Mouse (Mus musculus) adrenal gland, adult 10 weeks (tissue): Measurements from ENCODE around the gene Bcl2l14. TPM values are rescaled to one million over a fixed set of nuclear protein-coding genes. Genes with fewer than 3 reads are reported as not detected.

Source experiments
- polyA plus RNA-seq: library from polyadenylated mRNA; stranded (reverse); fragments of 350-450 nt; fragmentation: Illumina TruSeq; extraction: RNeasy Lipid Tissue Mini Kit (QIAGEN cat#74804); gene quantifications from one replicate; pipeline ENCODE4 v1.2.3, GENCODE M21; 2014; ENCODE audit warnings: low read depth, low replicate concordance

Gene Bcl2l14
- polyA plus RNA-seq = not detected

GRCm38 (mm10) chr6:134396018-134396417 is at the start of gene Bcl2l14:
Bcl2l14 (plus strand) TSS chr6:134396318.

Other genes starting within 250 kb of the Bcl2l14 start
- gene Lrp6, start 170.6 kb downstream of the Bcl2l14 start, polyA plus RNA-seq = 109 TPM
- 4.2 TPM for gene Mansc1, start 236.2 kb downstream of the Bcl2l14 start, polyA plus RNA-seq
- 4.8 TPM for gene Borcs5, start 243.2 kb downstream of the Bcl2l14 start, polyA plus RNA-seq